Mouse (Mus musculus) liver, postnatal 0 days (tissue): ENCODE results near the gene F3. TPM values are rescaled to one million over a fixed set of nuclear protein-coding genes. Genes with fewer than 3 reads are reported as not detected.
A peak's percentile ranks its signal among the peaks of the same experiment; 100 is the strongest.

Experiments used
- ATAC-seq: fragments of 200-750 bp; cut with Nextera tagmentation; 2 replicates; pipeline ENCODE4 v1.8.0; 2017; ENCODE audit warnings: mild to moderate bottlenecking, moderate library complexity
- DNase-seq: peaks from one replicate; pipeline ENCODE4 v3.0.0-alpha.2; 2016
- H3K27ac ChIP-seq: fragments of 300-500 bp; sonication (generic); 2 replicates; pipeline ENCODE4 v1.5.1; 2014; ENCODE audit warnings: antibody characterized with exemption, moderate library complexity, mild to moderate bottlenecking, low read depth
- H3K27me3 ChIP-seq: fragments of 300-500 bp; sonication (generic); 2 replicates; pipeline ENCODE4 v1.6.1; 2014; ENCODE audit warnings: low read length, control low read depth, mixed read lengths; ENCODE audit not compliant: insufficient read depth
- H3K36me3 ChIP-seq: fragments of 300-500 bp; sonication (generic); replicated peaks from 2 replicates; pipeline ENCODE4 v1.6.1; 2014; ENCODE audit warnings: mild to moderate bottlenecking, control low read depth, low read length, moderate library complexity, mixed read lengths; ENCODE audit not compliant: insufficient read depth
- H3K4me1 ChIP-seq: fragments of 300-500 bp; sonication (generic); 2 replicates; pipeline ENCODE4 v1.6.1; 2014; ENCODE audit warnings: antibody characterized with exemption, mild to moderate bottlenecking, control low read depth; ENCODE audit not compliant: insufficient read depth
- H3K4me2 ChIP-seq: fragments of 300-500 bp; sonication (generic); 2 replicates; pipeline ENCODE4 v1.6.1; 2014; ENCODE audit warnings: low read depth, mild to moderate bottlenecking, low read length, moderate library complexity, mixed read lengths
- H3K4me3 ChIP-seq: fragments of 300-500 bp; sonication (generic); 2 replicates; pipeline ENCODE4 v1.5.1; 2014; ENCODE audit warnings: low read depth, low read length
- H3K9ac ChIP-seq: fragments of 300-500 bp; sonication (generic); replicated peaks from 2 replicates; pipeline ENCODE4 v1.6.1; 2014; ENCODE audit warnings: mild to moderate bottlenecking, moderate library complexity
- H3K9me3 ChIP-seq: fragments of 300-500 bp; sonication (generic); 2 replicates; pipeline ENCODE4 v1.6.1; 2016; ENCODE audit warnings: mild to moderate bottlenecking, control low read depth, low read length, mixed read lengths
- CTCF ChIP-seq: sonication (generic); IDR thresholded peaks from 2 replicates; pipeline ENCODE4 v1.5.1; 2016; ENCODE audit warnings: antibody characterized with exemption, low read depth
- EP300 ChIP-seq: IDR thresholded peaks from 2 replicates; pipeline ENCODE4 v1.6.1; 2016; ENCODE audit warnings: antibody characterized with exemption, low read depth, mild to moderate bottlenecking
- WGBS: fragments of 180-500 bp; shearing (Covaris S2); extraction: QIAGEN DNeasy Blood & Tissue Kit; methylation state at CpG from one replicate; pipeline ENCODE4 v1.1.7; 2014; ENCODE audit not compliant: insufficient replicate concordance; 5-methylcytosine and 5-hydroxymethylcytosine counted together
- polyA plus RNA-seq: library from polyadenylated mRNA; unstranded; fragments of >200 nt; fragmentation: Nextera tagmentation; extraction: Ambion mirVana; gene quantifications from 2 replicates; pipeline ENCODE4 v1.2.1, GENCODE M21; 2015

The F3 gene
- polyA plus RNA-seq, 1 experiment from 2014 or later = 1.3 TPM

DNA sequence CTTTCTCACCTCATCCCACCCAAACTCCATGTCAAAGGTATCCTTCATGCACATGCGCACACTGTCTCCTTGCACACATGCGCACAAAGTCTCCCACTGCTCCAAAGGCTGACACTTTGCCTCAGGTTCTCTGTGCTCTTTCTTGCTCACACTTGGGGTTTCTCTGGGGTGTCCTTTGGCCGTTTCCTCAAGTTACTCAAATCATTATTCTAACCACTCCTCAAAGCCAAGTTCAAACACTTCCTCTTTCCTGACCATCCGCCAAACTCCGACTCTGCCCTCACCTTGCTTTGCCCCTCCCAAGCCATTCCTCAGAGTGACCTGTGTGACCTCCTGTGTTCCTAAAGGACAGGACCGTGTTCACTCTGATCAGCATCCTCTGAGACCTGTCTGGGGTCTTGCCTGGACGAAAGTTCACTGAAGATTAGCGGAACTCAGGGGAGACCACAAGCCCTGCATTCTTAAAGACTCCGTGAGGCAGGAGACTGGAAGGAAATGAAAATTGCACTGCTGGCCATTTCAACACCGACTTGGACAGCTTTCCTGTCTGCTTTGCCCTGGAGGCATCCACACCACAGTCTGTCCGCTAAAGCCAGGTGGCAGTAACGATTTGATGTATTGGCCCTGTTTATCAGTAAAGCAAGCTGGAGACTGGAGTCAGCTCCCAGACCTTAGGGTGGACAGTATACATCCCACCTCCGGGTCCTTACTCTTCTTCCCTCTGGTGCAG, 30.2 kb upstream of the F3 start:
- ATAC-seq (peak; percentile 61), DNase-seq (peak; percentile 35)
- no peaks in the 10 kb centered on the region for H3K9me3 ChIP-seq
- no peaks in the 10 kb centered on the region for H3K27me3 ChIP-seq
- no peak overlapping the region for H3K4me3 ChIP-seq
- H3K4me2 ChIP-seq = no peak overlapping the region; the same call in 1 of the 2 replicates
- no peak overlapping the region; the same call in 1 of the 2 replicates for H3K9ac ChIP-seq
- 40% methylated on average over 13 of the region's 13 CpGs for WGBS
- peak overlapping the region; percentile 61 for H3K27ac ChIP-seq
- no peaks in the 10 kb centered on the region for H3K36me3 ChIP-seq
- no peak for TF ChIP-seq CTCF
- no peaks in the 10 kb centered on the region for H3K4me1 ChIP-seq

DNA sequence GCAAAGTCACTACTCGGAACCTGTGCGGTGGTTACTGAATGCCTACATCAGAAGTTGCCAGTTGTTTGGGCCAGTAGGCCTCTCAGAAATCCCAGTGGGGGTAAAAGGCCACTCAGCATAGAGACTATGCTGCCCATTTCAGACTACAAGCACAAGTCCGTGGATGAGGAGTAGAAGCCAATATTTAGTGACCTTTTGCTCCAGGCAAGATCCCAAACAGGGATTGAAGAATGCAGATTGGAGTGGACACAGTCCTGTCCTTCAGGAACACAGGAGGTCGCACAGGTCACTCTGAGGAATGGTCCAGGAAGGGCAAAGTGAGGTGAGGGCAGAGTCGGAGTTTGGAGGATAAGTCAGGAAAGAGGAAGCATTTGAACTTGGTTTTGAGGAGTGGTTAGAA, 29.6 kb upstream of the F3 start:
- Histone ChIP-seq H3K4me2 (no peak overlapping the region), H3K36me3 (no peaks in the 10 kb centered on the region), H3K4me3 (no peak overlapping the region), H3K4me1 (no peaks in the 10 kb centered on the region), H3K27ac (peak overlapping the region; percentile 61; the same call in 1 of the 2 replicates), H3K9ac (no peak overlapping the region; the same call in 1 of the 2 replicates), H3K27me3 (no peaks in the 10 kb centered on the region), H3K9me3 (no peaks in the 10 kb centered on the region)
- 51% methylated on average over 5 of the region's 5 CpGs for WGBS
- no peak for DNase-seq
- ATAC-seq = no peak
- TF ChIP-seq EP300 (no peak), CTCF (no peak)

DNA sequence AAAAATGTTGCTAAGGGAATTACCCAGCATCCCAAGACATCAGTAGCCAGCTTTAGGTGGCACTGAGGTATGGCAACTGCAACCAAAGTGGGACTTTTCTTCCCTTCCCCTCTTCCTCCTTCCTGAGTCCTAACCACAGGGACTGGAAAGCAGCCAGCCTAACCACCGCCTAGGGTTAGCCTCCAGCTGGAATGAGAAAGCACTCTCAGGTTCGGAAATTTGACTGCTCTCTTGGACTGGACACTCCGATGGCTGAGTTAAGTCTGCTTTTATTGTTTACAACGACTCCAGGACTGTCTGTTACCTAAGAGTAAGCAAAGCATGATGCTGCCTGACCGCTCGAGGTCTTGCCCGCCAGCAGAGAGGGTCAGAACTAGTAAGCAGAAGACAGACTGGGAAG, 26.2 kb upstream of the F3 start:
- no peaks in the 10 kb centered on the region for H3K27me3 ChIP-seq
- H3K9ac ChIP-seq = no peak overlapping the region
- DNase-seq = no peak
- TF ChIP-seq CTCF (no peak), EP300 (no peak)
- WGBS = 56% methylated on average over 7 of the region's 7 CpGs
- H3K4me2 ChIP-seq = no peak overlapping the region
- no peak for ATAC-seq
- H3K27ac ChIP-seq = no peak overlapping the region
- H3K4me1 ChIP-seq = no peaks in the 10 kb centered on the region
- no peaks in the 10 kb centered on the region for H3K9me3 ChIP-seq
- H3K36me3 ChIP-seq = no peaks in the 10 kb centered on the region
- H3K4me3 ChIP-seq = no peak overlapping the region

DNA sequence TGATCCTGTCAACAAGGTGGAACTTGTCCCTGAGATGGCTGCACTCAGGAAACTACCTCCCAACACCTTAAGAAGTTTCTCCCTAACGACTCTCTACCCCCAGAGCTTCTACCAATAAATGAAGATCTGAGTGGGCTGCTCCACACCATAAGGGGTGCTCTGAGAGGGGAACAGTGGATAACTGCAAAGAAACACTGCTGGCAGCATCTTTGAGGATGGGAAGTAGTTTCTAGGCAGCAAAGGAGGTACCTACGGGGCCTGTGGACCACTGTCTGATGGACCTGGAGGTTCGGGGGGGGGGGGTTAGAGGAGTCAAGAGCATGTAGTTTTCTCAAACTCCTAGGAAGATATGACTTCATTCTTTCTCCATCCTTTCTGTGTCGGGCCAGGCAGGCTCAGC, 23.9 kb upstream of the F3 start:
- Histone ChIP-seq H3K9me3 (no peaks in the 10 kb centered on the region), H3K36me3 (no peaks in the 10 kb centered on the region), H3K27ac (no peak overlapping the region), H3K4me2 (no peak overlapping the region), H3K4me1 (no peaks in the 10 kb centered on the region), H3K4me3 (no peak overlapping the region), H3K27me3 (no peaks in the 10 kb centered on the region), H3K9ac (no peak overlapping the region)
- no peak for ATAC-seq
- TF ChIP-seq EP300 (no peak), CTCF (no peak)
- 76% methylated on average over 4 of the region's 4 CpGs for WGBS
- DNase-seq = no peak

DNA sequence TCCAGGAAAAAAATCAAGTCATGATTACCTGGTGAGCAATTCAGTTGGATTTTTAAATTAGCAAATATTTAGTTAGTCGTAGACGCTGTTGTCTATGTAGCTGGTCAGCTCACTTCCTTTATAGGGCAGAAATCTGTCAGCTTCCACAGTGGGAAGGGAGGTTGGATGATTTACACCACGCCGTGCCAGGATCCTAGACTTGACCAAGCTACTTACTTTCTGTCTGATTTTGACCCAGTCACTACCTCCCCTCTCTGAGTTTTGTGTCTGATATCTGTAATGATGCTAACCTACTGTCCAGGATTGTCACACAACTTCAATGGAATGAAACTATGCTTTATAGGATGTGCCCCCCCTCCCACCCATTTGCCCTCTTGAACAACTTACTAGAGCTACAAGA, 23.5 kb upstream of the F3 start:
- DNase-seq (no peak), ATAC-seq (no peak)
- Histone ChIP-seq H3K27me3 (no peaks in the 10 kb centered on the region), H3K9me3 (no peaks in the 10 kb centered on the region), H3K4me1 (no peaks in the 10 kb centered on the region), H3K4me2 (no peak overlapping the region), H3K9ac (no peak overlapping the region), H3K27ac (no peak overlapping the region), H3K4me3 (no peak overlapping the region), H3K36me3 (no peaks in the 10 kb centered on the region)
- TF ChIP-seq EP300 = no peak
- no peak for TF ChIP-seq CTCF
- 86% methylated on average over 4 of the region's 4 CpGs for WGBS

DNA sequence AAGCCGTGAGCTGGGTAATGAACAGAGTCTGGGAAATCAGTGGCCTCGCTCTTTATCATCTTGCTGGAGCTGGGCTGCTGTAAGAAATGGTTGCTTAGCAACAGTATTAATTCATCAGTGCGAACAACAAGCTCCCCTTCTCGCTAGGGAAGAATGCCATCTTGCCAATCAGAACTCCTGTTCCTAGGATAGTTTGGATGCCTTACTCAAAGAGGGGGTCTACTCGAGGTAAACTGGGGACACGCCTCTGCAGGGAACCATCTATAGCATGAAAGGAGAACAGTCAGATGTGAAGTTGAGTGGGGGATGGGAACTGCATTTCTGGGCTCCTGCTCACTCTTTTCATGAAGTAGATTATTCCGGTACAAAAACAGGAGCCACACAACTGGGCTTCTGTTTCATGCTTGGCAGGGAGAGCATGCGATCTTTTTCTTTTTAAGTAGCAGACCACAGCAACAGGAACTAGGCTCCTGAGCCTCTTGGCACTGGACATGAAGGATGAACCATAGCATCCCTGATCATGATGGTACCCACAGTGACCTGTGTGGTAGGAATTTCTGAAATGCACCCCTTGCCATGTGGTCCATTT, 22.9 kb upstream of the F3 start:
- Histone ChIP-seq H3K4me1 (no peaks in the 10 kb centered on the region), H3K27me3 (no peaks in the 10 kb centered on the region), H3K36me3 (no peaks in the 10 kb centered on the region), H3K4me3 (no peak overlapping the region), H3K9ac (no peak overlapping the region), H3K9me3 (no peaks in the 10 kb centered on the region), H3K27ac (no peak overlapping the region), H3K4me2 (no peak overlapping the region)
- TF ChIP-seq CTCF (no peak), EP300 (no peak)
- WGBS = 69% methylated on average over 8 of the region's 8 CpGs
- no peak for ATAC-seq
- no peak for DNase-seq
